Mouse (Mus musculus) left cerebral cortex, adult 8-10 months (tissue): ENCODE measurements around the gene Mybph. TPM values are rescaled to one million over a fixed set of nuclear protein-coding genes. Genes with fewer than 3 reads are reported as not detected.

Experiments used
- DNase-seq, 2 experiments: peaks; one replicate each; pipeline ENCODE4 v3.0.0; 2022; ENCODE audit warnings: low spot score in 2 of 2
- total RNA-seq, 4 experiments: library from RNA; stranded (reverse); gene quantifications; 2 replicates each; pipeline ENCODE4 v1.2.4; 2022

Gene Mybph
- total RNA-seq, 4 experiments from 2014 or later: 0.18 to 0.28 (median 0.20) TPM; not detected in 1

DNA sequence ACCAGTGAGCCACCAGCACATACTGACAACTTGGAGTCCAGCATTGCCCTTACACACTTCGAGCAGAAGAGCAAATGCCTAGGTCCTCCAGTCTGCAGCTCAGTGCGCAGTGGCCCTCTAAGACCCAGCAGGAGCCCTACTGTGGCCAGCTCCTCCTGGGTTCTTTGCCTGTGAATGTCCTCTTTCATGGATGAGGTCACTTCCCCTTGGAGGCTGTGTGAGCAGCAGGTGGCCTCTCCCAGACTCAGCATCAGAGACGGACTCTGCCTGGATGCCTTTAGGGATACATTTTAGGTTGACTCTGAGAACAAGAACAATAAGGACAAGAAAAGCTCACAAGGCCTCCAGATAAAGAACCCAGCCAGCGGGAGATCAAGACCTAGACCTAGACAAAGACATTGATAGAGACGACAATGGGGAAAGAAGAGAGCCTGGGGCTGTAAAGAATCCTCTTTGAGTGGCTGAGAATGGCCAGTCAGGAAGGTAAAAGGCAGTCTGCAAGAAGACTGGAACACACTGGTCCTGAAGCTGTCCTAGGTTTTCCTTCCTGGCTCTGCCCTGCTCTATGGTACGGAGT lies 17.0 kb downstream of the Mybph start:
- no peak for DNase-seq

DNA sequence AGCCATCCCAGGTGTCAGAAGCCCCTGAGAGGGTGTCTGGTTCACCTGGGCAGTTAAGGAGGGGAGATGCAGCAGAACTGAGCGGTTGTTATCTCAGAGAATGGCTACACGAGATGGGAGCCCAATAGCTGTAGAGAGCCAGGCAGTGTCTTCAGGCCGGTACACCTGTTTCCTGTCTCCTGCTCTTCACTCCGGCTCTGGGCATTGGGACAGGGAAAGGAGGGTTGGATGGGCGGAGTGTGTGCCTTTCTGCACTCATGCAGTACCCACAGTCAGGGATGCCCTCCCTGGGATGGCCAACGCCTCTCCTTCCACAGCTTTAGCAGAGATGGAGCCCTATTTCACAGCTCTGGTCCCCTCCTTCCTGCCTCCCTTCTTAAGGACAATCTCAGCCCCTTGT lies 17.8 kb downstream of the Mybph start:
- no peak for DNase-seq

GRCm38 (mm10) chr1:134211631-134212030 lies 18.4 kb downstream of the Mybph start:
- no peak for DNase-seq

DNA sequence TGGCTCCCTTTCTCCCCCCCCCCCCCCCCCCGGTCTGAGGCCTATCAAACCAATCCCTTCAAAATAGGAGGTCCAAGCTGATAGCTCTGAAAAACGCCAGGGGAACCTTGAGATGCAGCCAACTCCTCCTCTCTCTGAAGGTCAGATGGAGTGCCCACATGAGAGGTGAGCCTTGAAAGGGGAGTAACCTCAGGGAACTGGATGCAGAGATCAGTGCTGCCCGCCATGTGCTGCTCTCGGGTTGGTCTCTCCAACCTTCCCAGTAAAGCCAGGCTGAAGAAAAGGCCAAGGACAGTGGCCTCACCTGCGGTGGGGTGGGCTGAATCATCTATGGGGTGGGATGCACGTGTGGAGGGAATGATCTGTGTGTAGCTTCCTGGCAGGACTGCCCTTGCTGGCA lies 19.1 kb downstream of the Mybph start:
- DNase-seq: no peak

- no peak for DNase-seq
These were observed 20.2 kb downstream of the Mybph start for GRCm38 (mm10) chr1:134213405-134213804.

DNA sequence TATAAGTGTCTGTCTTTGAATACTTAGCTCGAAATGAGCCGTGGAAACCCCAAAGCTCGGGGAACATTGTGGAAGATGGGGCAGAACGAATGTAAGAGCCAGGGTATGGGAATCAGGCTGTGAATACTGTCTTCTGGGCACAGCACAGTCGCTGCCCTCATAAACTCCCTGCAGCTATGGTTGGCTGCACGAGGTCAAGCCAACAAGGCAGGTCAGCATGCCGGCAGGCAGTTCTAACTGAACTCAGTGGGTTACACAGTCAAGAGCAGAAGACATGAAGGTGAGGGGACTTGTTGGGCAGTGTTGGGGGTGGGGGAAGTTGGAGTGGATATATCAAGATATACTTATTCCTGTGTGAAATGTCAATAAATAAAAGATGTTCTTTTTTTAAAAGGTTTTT lies 21.8 kb downstream of the Mybph start:
- no peak for DNase-seq

GRCm38 (mm10) chr1:134215751-134216628 lies 22.7 kb downstream of the Mybph start:
- no peak for DNase-seq

- no peak for DNase-seq
These were observed 23.4 kb downstream of the Mybph start for GRCm38 (mm10) chr1:134216629-134216971.

DNA sequence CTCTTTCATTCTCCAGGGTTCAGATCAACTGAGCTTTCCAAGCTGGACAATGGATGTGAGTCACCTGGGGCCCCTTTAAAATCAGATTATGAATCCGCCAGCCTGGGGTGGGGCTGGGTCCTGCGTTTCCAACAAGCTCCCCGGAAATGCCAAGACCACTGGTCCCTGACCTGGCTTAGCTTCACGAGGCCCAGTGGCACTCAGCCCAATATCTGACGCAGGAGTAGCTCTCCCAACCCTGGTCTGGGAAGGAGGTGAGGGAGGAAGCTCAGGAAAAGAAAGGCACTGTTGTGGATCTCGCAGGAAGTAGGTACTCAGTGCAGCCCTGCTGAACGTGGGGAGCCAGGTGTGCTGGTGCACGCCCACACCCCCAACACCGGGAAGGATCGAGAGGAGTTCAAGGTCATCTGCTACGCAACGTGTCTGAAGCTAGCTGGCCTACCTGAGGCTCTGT lies 23.8 kb downstream of the Mybph start:
- DNase-seq: no peak

DNA sequence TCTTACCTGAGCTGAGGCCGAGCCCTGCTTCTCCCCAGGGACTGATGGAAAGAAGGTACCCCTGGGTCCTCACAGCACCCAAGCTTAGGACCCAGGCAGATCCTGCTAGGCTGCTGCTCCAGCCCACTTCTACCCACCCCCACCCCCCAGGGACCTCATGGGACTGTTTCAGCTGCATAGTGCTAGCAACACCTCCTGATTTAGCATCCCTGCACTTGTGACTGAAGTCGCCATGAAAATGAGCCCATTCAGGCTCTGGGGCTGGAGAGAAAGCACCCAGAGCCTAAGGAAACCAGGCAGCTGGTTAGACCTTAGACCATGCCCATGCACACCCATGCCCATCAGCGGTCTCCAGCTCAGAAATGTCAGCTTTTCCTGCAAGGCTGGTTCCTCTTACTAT lies 24.7 kb downstream of the Mybph start:
- no peak for DNase-seq

- no peak for DNase-seq
These were observed 26.4 kb downstream of the Mybph start for GRCm38 (mm10) chr1:134219608-134220007.

GRCm38 (mm10) chr1:134221172-134221571 lies 27.9 kb downstream of the Mybph start:
- no peak for DNase-seq

DNA sequence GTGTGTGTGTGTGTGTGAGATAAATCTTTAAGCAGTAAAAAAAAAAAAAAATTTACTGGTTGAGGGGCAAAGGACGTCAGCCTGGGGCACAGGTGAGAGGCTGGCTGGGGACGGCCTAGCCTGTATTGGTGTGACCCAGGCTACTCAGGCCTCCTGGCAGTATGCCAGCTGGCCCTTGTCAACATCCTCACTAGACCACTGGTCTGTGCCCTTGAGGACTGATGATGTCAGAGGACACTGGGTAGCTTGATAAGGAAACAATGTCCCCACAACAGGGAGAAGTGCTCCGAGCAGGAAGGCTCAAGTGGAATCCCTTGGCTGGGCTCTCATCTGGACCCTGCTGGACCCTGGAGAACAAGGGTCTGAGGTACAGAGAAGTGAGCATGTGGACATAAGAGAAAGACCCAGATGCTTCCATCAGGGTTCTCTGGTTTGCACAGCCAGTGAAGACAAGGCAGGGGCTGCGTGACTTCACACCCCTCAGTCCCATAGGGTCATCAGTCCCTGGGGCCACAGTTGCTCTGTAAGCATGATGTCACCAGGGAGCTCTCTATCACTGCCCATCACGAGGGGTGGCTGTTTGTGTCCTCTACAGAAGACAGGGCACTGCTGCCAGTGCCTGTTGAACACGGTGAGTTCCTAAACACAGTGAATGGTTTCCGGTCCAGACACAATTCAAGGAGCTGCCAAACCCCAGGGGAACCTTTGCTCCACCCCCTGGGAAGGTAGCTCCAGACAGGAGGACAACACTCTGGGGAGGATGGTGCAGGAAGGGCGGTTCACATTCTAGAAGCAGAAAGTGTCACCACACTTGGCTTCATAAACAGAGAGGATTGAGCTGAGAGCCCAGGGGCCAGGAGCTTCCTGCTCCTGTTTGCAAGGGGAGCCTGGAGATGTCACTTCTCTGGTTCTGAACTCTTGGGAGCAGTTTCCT lies 29.1 kb downstream of the Mybph start:
- no peak for DNase-seq

GRCm38 (mm10) chr1:134224649-134225227 lies 31.5 kb downstream of the Mybph start:
- DNase-seq: no peak

DNA sequence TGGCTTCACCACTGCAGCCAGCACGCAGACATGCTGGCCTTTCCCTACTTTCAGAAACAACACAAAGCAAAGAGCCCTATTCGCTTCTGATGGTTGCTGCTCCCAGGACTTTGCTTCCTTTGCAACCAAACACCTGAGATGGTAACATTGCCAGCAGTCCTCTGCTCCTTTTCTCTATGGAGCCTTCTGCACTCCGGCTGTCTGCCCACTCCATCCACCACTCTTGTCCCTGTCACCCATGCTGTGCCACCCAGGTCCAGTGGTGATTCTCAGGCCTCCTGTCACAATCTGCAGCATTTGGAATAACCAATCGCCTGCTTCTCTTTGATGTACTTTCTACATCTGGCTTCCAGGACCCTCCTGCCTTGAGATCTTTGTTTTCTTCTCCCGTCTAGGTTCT lies 32.1 kb downstream of the Mybph start:
- DNase-seq: no peak

GRCm38 (mm10) chr1:134226739-134227138 lies 33.5 kb downstream of the Mybph start:
- DNase-seq: no peak

DNA sequence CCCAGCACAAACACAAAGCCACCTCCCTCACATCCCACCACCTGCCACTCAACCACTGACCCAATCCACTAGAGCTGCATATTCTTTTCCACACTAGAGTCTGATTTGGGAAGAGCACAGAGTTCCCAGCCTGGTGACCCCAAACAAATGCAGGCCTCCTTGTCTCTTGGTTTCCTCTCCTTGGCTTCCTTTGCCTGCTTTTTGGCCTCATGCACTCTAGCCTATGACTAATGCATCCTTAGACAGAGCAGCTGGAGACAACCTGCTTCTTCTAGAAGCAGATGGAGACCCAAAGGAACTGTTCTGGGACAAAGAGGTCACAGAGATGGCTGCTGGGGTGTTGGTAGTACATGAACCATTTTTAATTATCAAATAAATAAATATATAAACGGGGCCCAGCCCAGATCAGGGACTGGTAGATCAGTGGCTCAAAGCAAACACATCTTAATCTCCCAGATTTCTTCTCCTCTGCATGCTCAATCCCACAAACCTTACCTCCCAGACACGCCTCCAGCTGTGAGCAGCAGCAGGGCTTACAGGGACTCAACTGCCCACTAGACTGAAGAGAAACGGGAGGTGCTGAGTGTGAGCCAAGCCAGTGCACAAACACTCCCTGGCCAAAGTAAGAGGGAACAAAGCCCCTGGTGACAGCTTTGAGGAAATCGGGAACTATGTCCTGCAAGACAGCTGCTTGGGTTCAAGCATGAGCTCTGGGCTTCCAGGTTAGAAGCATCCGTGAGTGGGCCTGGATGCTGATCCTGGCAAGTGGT lies 36.7 kb downstream of the Mybph start:
- no peak for DNase-seq

- no peak for DNase-seq
These were observed 37.5 kb downstream of the Mybph start for GRCm38 (mm10) chr1:134230638-134231228.

DNA sequence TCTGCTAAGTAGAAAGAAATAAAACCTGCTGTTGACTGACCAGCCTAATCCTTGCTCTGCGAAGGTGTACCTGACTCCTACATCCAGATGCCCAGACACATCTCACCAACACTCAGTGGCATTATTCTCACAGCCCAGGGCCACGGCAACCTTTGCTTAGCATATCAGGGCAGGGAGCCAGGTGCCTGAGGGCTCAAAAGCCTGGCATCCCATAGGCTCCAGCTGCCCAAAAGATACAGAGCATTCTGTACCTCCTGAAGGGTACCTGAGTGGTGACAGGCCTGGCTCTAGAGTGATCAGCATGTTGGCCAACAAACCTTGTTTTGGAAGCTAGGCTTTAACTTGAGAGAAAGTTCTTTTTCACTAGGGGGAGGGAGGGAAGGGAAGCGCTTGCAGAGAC lies 38.0 kb downstream of the Mybph start:
- DNase-seq: no peak

DNA sequence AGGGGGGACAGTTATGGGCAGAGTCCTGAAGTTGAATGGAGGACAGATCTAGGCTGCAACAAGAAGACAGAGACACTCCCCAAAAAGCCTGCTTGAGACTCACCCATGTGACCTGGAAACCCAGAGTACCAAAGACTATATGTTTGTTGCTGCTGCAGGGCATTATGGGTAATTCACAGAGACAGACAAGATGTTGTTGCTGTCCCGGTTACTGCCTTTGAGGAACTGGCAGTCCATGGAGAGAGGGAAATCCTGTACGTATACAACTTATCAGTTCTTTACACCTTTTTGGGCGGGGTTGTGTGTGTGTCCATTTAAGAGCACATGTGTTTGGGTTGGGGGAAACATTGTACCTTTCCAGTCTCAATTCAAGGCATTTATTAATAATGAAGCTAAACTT lies 38.4 kb downstream of the Mybph start:
- no peak for DNase-seq
